Mouse (Mus musculus) fat pad, adult 2 months (tissue): ENCODE measurements around the gene Myl3.

Experiments
- DNase-seq: peaks from one replicate; pipeline ENCODE4 v3.0.0-alpha.2; 2011; ENCODE audit warnings: low read depth, low spot score; ENCODE audit errors: extremely low read depth

Myl3 gene

DNA sequence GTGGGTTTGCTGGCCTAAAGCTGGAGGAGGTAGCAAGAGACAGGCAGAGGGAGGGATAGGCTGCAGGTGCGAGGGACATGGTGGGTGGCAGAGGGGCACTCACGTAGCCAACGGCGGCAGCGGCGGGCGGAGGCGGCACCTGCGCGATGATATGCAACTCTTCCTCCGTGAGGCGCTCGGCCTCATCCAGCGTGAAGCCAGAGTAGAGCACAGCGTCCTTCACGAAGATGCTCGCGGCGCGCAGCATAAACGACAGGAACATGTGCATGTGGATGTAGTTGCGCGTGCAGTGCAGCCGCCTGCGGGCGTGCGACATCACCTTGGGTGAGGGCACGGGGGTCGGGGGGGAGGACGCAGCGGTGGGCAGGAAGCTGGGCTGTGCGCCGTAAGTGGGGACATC, 14.8 kb upstream of the Myl3 start:
- DNase-seq, result no peak

DNA sequence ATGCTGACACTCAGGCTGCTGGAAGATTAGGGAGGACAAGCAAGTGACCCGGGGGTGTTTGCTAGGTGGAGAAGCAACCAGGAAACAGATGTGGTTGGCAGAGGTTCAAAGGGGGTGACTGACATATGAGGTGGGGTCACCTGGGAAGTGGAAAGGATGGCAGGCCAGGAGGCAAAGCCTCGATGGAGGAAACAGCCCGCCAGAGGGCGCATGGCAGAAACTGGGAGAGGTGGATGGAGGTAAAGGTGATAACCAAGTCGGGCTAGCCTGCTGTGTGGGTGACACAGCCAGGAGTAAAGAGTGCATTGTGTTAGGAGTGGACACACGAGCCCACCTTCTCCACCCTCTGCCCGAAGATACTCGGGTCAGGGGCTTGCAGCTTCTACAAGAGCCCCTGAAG, 11.8 kb upstream of the Myl3 start:
- DNase-seq, result no peak

DNA sequence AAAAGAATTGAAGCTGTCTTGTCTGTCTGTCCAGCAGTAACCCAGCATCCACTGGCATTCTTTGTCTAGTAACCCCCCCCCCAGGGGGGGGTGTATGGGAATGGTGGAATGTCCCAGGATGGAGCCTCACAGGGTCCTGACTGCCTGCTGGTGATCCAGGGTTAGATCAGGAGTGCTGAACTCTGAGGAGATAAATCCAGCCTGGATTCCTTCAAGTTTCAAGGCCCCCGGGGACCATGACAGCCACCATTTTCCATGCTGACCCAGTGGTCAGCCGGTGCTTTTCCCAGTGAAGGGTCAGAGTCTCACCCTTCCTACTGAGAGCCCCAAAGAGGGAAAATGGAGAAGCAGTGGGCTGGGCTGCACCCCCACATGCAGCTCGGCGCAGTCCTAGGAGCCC, 9.8 kb upstream of the Myl3 start:
- DNase-seq, result no peak

DNA sequence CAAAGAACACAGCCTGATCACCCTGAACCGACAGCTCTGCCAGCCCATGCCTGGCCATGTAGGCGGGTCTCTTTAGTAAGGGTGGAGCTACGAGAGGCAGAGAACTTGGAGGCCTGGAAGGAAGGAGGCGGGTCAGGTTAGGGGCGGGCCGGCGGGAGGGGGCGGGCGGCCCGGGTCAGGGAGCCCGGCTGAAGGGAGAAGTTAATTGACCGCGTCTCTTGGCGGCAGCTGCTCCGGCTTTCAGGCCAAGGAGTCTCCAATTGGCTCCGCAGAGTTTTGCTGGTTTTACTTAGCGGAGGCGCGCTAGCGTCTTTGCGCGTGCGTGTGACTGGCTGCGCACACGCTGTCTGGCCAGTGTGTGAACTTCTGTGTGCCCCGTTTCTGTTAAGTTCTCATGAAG, 9.0 kb upstream of the Myl3 start:
- peak; percentile 31 for DNase-seq

DNA sequence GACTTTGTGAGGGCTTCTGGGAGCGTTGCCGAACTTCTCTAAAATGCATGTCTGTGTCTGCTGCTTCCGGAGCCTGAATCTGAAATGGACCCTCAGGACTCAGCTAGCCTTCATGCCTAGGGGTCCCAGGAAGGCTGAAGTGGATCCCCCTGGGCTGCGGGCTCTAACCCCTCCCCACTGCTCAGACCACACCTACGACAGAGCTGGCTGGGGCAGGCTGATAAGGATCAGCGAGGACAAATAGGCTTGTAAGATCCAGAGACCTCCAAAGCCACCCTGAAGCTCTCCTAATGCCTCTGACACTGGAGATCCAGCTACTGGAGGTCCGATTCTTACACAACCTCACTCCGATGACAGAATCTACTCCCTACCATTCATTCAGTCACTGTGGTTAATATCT, 8.6 kb upstream of the Myl3 start:
- no peak for DNase-seq

DNA sequence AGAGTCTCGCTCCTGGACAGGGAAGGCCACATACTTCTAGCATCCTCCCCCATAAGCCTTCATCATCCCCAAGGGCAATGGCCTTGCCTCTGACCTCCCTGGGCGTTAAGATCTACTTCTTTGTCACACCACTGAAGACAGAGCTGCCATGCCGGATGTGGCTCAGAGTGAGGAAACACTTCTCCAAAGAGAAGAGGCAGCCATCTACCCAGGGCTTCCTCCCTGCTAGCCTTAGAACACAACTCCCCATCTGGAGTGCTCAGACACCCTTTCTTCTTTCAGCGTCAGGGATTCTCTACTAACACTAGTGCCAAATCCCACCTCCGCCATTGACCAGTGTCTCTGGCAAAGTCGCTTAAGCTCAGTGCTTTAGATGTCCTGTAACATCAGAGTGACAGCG, 7.5 kb upstream of the Myl3 start:
- no peak for DNase-seq

DNA sequence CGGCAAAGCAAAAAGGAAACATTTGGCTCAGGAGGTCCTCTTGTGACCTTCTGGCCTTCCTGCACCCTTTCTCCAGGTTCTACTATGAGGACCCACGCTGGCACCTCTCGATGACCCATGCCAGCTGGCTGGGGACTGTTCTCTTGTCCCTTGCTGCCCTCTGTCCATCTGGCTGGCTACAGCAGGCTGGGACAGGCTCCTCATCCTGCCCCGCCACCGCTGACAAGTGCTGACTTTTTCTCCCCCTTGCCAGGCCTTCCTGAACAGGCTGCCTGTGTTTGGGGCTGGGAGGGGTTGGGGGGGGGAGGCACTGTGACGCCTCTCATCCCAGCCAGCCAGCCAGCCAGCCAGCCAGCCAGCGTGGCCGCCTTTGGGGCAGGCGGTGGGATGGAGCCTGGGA, 5.3 kb upstream of the Myl3 start:
- no peak for DNase-seq

DNA sequence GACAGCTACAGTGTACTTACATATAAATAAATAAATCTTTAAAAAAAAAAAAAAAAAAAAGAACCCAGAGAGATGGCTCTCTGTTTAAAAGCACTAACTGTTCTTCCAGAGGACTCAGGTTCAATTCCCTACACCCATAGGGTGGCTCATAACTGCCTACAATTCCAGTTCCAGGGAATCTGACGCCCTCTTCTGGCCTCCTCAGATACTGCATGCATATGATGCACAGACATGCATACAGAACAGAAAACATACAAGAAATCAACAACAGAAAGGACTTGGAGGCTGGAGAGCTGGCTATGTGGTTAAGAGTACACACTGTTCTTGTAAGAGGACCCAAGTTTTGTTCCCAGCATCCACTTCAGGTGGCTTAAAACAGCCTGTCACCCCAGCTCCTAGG, 3.6 kb upstream of the Myl3 start:
- no peak for DNase-seq

DNA sequence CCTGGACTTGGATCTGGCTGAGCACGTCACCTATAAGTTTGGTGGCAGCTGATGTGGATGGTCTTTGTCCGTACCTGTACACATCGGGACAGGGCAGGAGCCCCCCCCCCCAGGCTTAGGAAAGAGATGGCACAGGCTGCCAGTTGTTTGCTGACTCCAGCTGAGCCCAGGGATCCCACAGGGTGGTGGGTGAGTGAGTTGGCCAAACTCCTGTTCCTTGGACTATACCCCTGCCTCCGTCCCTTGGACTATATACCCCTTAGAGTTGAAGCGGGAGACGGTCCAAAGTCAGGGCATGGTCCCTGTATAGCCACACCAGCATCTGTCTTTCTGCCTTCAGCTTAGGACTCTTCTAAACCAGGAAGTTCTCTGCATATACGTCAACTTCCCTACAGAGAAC, 1.7 kb upstream of the Myl3 start:
- no peak for DNase-seq

DNA sequence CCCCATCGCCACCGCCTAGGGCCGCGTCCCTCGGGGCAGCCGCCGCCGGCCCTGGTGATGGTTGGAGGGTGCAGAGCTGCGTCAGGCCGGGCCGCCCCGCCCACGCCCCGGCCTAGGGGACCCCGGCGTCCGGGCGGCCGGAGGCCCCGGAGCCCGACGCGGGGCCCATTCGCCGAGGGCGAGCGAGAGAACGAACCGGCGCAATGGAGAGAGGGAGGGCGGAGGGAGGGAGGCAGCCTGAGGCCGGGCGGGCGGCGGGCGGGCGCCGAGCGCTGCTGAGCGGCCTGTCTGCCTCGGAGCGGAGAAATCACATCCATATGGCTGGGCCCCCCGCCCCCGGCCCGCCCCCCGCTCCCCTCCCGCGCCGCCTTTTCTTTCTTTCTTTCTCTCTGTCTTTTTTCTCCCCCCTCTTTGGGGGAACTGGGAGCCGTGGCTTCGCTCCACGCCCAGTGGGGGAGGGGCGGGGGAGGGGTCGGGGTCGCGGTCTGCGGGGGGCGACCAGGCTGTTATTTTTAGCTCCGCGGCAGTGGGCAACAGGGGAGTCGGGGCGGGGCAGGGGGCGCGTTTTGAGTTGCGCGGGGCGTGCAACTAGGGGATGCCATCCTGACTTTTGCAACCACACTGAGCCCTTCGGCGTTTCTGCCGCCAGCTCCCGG, 762 bp downstream of the Myl3 start:
- no peak for DNase-seq

DNA sequence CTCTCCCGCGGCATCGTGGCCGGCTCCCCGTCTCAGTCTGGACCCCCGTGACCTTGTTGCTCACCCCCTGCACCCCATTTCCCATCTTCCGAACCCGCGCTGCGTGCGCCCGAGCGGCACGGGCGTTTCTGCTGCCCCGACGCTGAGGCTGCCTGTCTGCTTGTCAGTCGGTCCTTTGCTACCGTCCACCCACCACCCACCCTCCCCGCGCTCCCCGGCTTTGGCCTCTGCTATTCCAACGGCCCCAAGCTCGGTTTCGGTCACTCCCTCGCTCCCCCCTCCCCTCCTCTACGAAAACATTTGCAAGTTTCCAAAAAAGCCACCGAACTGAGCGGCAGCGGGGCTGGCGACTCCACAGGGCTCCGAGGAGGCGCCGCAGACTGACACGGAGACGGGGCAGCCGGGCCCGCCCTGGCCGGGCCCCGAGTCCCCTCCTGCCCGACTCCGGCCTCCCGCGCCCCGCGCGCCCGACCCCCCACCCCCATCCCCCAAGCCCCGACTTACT, 1.3 kb downstream of the Myl3 start:
- no peak for DNase-seq

DNA sequence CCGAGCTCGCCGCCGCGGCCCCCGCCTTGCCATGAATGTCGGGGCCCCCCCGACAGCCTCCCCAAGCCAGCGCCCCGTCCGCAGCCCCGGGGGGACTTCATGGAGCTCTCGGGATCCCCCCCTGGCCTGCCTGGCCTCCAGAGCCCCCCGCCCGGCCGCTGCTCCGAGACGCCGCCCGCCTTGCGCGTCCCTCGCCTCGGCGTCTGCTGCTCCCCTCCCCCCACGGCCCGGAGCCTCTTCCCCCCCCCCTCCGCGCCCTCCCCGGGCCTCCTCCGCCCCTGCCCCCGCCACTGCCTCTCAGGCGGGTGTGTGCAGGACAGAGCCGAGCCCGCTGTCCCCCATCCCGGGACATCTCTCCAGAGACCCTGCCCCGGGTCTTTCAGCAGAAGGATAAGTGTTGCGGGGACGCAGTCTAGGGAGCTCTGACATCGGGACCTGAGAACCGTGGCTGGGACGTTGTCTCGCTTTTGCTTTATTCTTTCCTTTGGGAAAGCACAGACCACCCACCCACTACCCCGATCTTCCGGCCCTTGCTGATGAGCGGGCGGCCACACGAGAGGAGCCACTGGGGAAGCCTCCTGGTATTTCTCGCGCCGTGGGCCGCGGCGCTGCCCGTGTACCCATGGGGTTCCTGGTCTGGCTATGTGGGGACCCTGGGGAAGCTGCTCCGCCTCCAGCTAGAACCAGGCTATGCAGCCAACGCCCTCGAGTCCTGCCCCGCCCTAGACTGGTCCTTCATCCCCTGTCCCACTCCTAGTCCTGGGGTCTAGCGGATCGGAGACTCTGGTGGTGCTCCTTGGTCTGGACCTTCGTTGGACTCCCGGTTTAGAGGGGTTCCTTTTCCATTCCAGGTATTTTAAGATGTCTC, 2.0 kb downstream of the Myl3 start:
- DNase-seq, result no peak

DNA sequence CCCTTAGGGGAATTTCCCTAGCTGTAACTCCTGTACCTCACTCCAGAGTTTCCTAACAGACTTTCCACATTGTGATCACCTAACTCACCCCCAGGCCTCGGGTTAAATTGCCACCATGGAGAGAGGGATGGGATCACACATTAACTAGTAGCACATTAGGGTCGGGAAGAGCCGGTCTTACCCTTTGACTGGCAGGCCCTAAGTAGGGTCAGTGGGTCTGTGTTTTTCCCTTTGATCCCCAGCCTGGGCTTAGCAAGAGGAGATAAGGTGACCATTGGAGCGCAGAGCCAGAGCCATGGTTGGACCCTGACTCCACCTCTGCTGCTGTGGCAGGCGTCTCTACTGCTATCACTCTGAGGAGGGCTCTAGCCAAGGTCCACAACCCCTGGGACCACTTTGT, 4.1 kb downstream of the Myl3 start:
- no peak for DNase-seq

DNA sequence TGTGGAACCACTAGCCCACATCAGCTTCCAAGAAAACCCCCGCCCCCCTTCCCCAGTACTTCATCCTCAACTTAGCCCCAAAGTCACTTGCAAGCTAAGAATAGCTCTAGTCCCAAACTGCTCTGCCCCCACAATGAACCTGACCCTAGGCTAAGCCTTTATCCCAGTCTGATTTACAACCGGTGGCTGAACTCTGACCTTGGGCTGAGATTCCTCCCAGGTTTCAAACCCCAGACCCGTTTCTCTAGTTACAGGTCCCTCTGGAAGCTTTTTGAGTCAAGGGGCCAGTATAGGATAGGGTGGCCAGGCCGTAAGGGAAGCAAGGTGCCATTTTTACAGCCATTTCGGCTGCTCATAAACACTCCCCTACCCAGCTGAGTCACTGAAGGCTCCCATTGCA, 4.6 kb downstream of the Myl3 start:
- DNase-seq, result no peak

DNA sequence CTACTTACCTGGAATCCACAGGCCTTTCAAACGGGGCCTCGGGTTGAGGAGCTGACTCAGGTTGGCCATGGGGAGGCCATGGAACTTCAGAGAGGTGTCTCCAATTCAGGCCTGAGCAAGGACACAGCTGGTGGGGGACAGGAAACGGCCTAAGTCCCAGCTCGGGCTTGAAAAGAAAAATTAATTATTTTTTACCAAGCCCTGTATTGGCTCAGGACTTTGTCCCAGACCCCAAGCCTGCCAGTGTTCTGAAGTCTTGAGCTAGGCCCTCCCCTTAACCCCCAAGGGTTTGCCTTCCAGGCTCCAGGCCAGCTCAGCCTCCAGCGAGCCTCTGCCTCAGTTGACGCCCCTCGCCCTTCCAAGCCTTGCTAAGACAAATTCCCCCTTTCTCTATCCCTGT, 5.3 kb downstream of the Myl3 start, which contains the start of gene Pth1r:
Pth1r (minus strand) TSS at position 185 of the 400 bp plus-strand sequence.
- DNase-seq, result no peak

DNA sequence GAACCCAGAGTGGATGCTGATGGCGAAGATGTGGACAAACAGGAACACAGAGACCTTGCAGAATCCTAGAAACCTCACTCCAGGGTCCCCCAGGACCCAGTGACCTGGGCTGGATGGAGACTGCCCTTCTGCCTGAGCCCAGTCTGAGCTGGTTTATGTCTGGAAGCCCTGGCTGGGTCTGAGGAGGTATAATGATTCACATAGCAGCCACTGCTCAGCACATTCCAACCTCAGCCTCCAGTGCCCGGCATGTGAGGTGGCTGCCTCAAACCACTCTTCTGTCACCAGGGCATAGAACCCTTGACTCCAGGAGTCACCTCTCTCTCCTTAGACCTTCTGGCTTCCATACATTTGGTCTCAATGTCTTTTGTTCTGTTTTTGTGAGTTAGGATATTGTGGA, 6.8 kb downstream of the Myl3 start:
- DNase-seq, result no peak

DNA sequence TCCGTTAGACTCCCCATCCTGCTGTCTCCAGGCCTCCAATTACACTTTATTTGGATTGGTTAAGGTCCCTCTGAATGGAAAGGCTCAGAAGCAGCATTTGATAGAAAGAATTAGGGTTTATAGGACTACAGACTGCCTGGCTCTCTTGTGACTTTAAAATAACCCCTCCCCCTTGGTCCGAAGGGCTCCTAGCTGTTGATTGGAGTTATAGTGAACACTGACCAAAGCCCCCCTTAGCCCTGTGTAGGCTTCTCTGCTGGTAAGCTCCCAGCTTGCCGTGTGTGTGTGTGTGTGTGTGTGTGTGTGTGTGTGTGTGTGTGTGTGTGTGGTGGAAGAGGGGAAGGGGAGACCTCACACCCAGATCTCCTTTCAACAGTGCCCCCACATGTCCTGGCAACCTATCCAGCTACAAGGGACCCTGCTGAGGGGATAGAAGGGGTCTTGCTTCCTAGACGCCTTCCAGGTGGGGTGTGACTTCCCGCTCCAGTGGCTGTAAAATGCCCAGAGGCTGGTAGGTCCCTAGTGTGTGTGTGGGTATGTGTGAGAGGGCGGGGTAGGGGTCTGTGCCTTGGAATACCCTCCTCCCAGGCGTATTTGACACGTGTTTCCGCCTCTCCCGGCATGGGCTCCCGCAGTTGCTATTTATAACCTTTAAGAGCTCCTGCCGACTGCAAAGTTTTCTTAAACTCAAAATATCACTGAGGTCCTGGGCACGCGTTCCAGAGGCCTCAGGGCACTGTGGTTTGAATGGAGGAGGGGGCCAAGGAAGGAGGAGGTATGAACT, 8.9 kb downstream of the Myl3 start:
- DNase-seq, result no peak

DNA sequence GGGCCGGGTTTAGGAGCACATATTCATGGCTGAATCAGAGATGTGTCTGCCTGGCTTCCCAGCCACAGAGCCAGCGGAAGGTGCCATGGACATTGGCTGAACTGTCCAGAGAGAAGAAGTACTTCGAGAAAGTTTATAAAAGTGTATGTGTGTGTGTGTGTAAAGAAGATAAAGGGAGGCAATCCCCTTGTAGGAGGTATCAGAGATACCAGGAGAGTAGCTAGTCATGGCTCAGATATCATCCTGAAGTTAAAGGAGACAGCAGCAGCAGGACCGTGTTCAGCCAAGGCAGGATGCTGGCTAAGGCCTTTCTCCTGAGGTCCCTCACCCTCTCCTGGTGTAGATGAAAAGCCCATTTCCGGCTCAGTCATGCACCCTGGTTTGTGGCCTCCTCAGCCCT, 9.8 kb downstream of the Myl3 start:
- no peak for DNase-seq

DNA sequence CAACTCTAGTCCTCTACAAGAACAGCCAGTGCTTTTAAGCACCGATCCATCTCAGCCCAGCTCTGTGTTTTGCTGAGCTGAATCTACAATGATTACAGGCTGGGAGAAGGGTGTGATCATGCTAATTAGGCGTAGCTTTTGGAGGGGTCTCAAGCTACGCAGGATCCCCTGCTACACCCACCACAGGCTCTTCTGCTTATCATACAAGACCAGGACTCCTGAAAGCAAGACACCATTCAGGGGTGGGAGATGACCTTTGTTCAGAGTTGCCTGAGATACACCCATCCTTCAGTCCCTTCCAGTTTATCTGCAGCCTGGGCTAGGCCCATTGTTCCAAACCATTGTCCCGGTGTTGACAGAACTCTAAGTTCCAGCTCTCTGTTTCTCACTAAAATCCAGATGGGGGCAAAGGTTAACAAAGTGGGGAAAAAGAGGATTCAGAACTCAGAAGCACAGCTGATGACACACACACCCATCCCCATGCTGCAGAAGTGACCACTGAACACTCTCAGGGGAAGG, 11.3 kb downstream of the Myl3 start:
- DNase-seq, result no peak

DNA sequence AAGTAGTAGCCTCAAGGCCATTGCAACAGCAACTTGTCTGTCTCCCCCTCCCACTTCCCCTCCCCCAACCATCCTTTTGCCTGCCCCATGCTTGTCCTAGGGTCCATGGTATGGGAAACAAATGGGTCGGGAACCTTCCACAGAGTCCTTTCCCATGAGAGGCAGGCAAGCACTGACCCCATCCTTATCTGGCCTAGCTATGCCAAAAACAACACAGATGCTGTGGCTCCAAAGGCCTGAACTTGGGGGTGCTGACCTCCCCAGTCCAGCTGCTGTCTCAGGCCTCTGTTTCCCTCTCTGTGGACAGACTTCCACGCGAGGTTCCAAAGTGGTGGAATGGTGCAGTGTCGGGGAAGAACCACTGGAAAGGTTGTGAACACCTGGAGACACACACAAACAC, 12.1 kb downstream of the Myl3 start:
- no peak for DNase-seq

DNA sequence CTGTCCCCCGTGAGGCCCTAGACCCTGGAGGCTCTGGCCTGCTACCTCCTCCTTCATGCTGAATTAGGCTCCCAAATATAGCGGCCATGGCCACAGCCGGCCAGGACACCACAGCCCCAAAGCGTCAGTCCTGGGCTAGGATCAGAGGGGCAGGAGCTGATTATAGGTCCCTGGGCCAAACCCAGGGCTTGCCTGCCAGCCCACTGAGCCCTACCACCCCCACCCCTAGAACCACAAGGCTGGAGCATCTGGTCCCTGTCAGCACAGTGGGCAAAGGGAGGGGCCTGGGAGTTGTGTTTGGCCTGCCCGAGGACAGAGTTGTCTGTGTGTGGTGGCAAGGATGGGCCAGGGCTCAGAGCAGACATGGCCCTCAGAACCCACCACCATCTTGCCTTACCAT, 16.2 kb downstream of the Myl3 start:
- DNase-seq, result no peak
